Mouse (Mus musculus) forelimb bud, embryonic 11.5 days (tissue): ENCODE measurements around the gene Cep162.

Experiments
- DNase-seq: peaks from one replicate; pipeline ENCODE4 v3.0.0-alpha.2; 2012; ENCODE audit warnings: low read depth, low spot score

Gene Cep162

DNA sequence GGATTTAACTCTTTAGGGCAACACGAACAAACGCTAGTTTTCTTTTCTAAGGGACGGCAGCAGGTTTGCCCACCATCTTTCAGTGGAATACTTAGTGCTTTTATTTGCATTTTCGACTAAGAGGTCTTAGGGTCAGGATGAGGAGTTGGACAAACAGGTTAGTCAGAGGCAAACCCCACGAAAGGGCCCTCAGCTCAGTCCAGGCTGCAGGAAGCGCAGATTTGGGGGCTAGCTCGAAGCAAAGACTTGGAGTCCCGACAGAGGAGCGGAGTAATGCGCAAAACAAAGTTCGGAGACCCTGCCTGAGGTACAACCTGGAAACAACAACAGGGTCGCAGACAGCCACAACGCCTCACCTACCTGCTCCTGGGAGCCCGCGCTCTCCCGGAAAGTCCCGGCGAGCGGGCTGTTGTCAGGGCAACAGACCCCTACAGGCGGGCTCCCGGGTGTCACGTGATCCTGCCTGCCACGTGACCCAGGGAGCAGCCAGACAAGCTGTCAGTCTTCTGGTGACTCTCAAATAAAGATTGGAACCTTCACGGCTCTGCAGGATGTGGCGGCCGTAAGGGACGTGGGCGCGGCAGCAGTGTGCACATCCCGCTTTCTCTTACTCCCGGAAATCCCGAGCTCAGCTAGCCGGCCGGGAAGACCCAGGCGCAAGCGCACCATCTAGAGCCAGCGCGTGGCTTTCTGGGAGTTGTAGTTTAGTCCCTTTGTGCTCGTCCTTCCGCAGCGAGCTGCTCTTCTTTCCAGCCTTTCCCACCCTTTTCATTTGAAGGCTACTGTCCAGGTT, at the start of gene Cep162:
Gene Cep162, minus strand, starts transcription at position 634 of the 793 bp plus-strand sequence.
- DNase-seq, result peak; percentile 89

DNA sequence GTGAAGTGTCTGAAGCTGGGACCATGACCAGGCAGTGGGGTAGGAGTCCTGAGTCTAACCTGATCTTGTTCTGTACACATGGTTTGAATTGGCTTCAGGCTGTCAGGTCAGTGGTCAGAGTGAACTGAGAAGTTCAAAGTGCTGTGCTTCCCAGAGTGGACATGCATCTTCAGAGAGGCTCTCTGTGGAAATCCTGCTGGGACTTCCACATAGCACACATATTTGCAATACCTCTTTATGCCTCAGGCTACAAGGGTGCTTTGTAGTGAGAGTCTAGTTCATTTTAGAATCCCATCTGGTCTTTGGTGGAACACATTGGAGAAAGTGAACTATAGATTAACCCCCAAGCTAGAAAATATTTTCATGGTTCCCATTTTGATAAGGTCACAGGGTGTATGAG, 47.9 kb upstream of the Cep162 start:
- DNase-seq, result no peak

DNA sequence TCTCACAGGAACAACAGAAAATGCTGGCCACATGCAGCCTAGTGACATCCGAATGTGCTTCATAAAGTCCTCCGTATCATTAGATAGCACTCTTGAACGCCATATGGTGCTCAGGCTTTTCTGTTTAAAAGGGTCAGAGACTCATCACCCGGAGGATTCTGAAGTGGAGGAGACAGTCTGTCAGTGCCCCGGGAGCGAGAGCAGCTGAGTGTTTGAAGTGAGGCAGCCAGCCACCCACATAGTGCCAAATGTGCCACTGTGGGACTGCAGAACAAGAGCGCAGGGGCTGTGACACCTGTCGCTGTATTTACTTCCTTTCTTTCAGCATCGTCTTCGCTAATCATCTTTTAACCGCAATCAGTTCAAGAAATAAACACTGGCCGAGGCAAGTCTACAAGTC, 43.6 kb upstream of the Cep162 start:
- DNase-seq, result peak; percentile 11

- no peak for DNase-seq
Measured at GRCm38 (mm10) chr9:87297522-87297921, 42.2 kb upstream of the Cep162 start.

GRCm38 (mm10) chr9:87255696-87256030, 327 bp upstream of the Cep162 start:
- no peak for DNase-seq

DNA sequence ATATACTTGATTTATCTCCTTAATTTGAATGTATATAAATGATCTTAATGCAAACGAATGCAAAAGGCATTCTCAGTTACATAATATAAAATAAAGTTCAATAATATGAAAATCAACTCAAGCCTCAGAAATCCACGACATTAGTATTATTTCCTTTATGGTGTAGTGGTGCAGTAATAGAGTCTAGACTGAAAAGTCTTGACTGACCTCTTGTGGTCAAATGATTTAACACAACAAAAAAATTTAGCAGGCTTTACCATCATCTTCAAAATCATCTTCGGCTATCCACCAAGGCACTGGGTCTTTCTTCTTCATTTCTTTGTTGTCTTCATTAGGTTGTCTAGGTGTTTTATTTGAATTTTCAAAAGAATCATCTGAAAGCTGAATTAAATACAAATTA, 7.2 kb downstream of the Cep162 start:
- DNase-seq, result peak; percentile 10

DNA sequence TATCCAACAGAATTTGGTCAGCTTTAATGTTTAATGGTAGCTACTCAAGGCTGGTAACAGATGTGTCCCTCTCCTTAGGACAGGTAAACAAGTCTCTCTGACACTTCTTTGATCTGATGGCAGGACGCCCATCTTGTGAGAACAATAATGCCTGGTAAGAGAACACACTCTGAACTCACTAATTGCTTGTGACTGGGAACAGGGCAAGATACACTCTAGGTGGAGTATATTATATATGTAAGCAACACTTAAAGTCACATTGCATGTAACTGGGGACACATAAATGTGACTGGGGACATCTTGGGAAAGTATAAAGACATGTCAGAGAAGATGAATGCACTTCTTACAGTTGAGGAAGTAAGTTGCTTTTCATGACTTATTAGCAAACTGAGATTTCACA, 7.7 kb downstream of the Cep162 start:
- DNase-seq, result no peak

DNA sequence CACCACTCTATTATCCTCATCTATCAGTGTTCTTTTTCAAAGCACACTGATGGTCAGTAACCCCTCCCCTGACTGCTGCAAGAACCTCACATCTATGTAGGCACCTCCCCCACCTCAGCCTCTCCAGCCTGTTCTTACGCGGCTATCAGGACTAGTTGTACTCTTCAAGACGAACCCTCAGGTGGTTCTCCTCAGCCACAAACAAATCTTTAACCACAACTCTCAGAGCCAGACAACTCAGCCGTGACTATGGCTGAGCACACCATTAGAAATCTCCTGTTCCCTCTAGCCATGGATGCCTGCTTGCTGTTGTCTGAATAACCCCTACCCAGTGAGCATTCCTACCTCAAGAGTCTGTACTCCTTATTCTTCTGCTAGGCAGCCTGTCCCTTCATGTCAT, 42.1 kb downstream of the Cep162 start:
- no peak for DNase-seq

GRCm38 (mm10) chr9:87210830-87211339, 44.5 kb downstream of the Cep162 start:
- DNase-seq, result no peak

- DNase-seq, result no peak
Measured at GRCm38 (mm10) chr9:87202431-87202830, 52.9 kb downstream of the Cep162 start.

- DNase-seq, result no peak
Measured at GRCm38 (mm10) chr9:87200919-87201318, 54.4 kb downstream of the Cep162 start.

- DNase-seq, result no peak
Measured at GRCm38 (mm10) chr9:87200426-87200825, 54.9 kb downstream of the Cep162 start.

DNA sequence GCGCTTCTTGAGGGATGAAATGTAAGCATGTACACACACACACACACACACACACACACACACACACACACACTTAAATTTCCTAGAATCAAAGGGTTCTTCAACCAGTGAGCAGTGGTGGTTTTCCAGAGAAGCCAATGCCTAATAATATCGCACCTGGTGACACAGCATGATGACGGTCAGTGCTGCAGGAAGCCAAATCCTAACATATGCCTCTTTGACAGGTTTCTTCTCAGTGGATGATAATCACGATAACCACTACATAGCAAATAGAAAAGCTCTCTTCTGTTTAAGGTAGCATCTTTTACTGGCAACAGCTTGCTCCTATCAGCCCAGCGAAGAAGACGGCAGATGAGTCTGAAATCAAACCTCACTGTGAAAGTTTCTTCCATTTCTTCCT, 57.3 kb downstream of the Cep162 start:
- DNase-seq, result no peak

- no peak for DNase-seq
Measured at GRCm38 (mm10) chr9:87197277-87197676, 58.1 kb downstream of the Cep162 start.

DNA sequence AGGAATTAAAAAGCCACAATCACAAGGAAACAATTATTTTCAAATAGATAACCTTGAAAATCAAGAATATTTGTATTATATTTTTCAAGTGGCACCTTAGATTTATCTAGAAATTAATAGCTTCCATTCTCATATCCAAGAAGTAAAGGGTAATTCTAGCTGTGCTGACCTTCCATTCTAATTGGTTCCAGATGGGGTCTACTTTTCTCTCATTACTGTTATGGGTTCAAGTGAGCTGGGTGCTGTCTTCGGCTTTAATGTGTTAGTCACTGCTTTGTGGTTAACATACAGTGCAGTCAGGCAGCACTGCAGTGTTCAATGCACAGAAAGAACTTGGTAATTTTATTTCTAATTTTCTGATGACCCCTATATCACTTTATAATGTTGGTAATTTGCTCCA, 61.6 kb downstream of the Cep162 start:
- DNase-seq, result peak; percentile 5

GRCm38 (mm10) chr9:87187336-87187735, 68.0 kb downstream of the Cep162 start:
- no peak for DNase-seq

- no peak for DNase-seq
Measured at GRCm38 (mm10) chr9:87182231-87182630, 73.1 kb downstream of the Cep162 start.

DNA sequence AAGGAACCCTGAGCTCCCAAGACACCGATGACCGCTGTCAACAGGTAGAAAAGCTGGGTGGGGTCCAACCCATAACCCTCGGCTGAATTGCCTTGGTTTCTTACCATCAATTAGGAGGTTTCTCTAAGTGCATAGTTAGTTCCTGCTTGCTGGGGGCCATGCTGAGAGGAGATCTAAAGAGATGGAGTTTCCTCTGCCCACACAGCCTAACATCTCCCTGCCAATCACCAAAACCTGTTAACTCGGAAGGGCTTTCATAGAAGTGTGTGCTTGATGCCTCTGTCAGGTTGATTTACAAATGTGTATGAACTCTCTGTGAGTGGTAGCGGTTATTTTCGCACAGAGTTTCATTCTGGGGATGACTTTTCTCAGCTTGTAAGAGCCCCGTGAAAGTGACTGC, 76.8 kb downstream of the Cep162 start:
- DNase-seq, result no peak

GRCm38 (mm10) chr9:87171517-87171916, 83.8 kb downstream of the Cep162 start:
- no peak for DNase-seq

DNA sequence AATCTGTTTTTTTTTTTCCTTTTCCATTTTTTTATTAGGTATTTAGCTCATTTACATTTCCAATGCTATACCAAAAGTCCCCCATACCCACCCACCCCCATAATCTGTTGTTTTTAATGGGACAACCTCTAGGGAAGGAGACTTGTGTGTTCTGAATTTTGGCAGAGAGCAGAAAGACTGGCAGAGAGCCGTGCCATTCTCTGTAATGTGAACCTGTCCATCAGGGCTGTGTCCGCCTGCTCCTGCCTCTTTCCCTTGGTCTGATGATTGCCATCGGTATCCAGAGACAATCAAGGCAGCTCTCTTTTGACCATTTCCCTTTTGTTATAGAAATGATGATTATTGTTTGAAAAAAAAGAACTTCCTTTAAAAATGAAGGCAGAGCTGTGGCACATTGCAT, 84.4 kb downstream of the Cep162 start:
- no peak for DNase-seq

DNA sequence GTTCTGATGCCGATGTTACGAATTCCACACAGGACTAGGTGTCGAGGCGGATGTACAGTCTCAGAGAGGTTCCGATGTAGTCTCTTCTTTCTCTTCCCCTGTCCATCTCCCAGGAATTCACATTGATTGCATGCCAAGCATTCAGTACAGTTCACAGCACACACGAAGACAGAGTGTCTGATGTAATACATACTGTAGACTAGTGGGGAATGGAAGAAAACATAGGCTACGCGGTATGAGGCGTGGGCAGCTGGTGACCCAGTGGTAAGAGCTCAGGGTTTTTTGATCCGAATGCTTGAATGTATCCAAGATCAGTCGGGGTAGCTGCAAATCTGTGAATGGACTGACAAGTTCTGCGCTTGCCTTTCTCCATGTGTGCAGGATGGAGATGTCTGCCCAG, 86.2 kb downstream of the Cep162 start:
- no peak for DNase-seq

GRCm38 (mm10) chr9:87168051-87168450, 87.3 kb downstream of the Cep162 start:
- DNase-seq, result no peak

GRCm38 (mm10) chr9:87167001-87167830, 88.1 kb downstream of the Cep162 start:
- no peak for DNase-seq
